Mouse (Mus musculus) intestine, postnatal 0 days (tissue): ENCODE data around the gene Arhgap24. TPM values are rescaled to one million over a fixed set of nuclear protein-coding genes. Genes with fewer than 3 reads are reported as not detected.

Source experiments
- ATAC-seq: fragments of 200-750 bp; cut with Nextera tagmentation; 2 replicates; pipeline ENCODE4 v1.8.0; 2017; ENCODE audit warnings: mild to moderate bottlenecking, moderate TSS enrichment, moderate library complexity
- H3K27ac ChIP-seq: fragments of 300-500 bp; sonication (generic); 2 replicates; pipeline ENCODE4 v1.5.1; 2014; ENCODE audit warnings: mild to moderate bottlenecking, low read depth, low read length, moderate library complexity
- H3K27me3 ChIP-seq: fragments of 300-500 bp; sonication (generic); replicated peaks from 2 replicates; pipeline ENCODE4 v1.6.1; 2014; ENCODE audit warnings: low read length, mixed read lengths; ENCODE audit not compliant: control insufficient read depth, insufficient read depth
- H3K36me3 ChIP-seq: fragments of 300-500 bp; sonication (generic); 2 replicates; pipeline ENCODE4 v1.6.1; 2014; ENCODE audit warnings: mild to moderate bottlenecking, moderate library complexity; ENCODE audit not compliant: control insufficient read depth, insufficient read depth
- H3K4me1 ChIP-seq: fragments of 300-500 bp; sonication (generic); replicated peaks from 2 replicates; pipeline ENCODE4 v1.6.1; 2014; ENCODE audit warnings: antibody characterized with exemption, low read length, mixed read lengths; ENCODE audit not compliant: control insufficient read depth, insufficient read depth
- H3K4me2 ChIP-seq: fragments of 300-500 bp; sonication (generic); replicated peaks from 2 replicates; pipeline ENCODE4 v1.6.1; 2014; ENCODE audit warnings: low read depth, mild to moderate bottlenecking, moderate library complexity
- H3K4me3 ChIP-seq: fragments of 300-500 bp; sonication (generic); 2 replicates; pipeline ENCODE4 v1.5.1; 2014; ENCODE audit warnings: low read depth, low read length
- H3K9ac ChIP-seq: fragments of 300-500 bp; sonication (generic); 2 replicates; pipeline ENCODE4 v1.6.1; 2014; ENCODE audit warnings: mild to moderate bottlenecking, low read depth, low read length
- H3K9me3 ChIP-seq: fragments of 300-500 bp; sonication (generic); 2 replicates; pipeline ENCODE4 v1.6.1; 2016; ENCODE audit warnings: mixed run types; ENCODE audit not compliant: control insufficient read depth
- CTCF ChIP-seq: sonication (generic); IDR thresholded peaks from 2 replicates; pipeline ENCODE4 v1.5.1; 2016; ENCODE audit warnings: low read depth, mild to moderate bottlenecking, control low read depth, antibody characterized with exemption, moderate library complexity
- WGBS: fragments of 180-500 bp; shearing (Covaris S2); extraction: QIAGEN DNeasy Blood & Tissue Kit; methylation state at CpG from one replicate; pipeline ENCODE4 v1.1.7; 2014; 5-methylcytosine and 5-hydroxymethylcytosine counted together
- polyA plus RNA-seq: library from polyadenylated mRNA; unstranded; fragments of >200 nt; fragmentation: Nextera tagmentation; extraction: Ambion mirVana; gene quantifications from 2 replicates; pipeline ENCODE4 v1.2.1, GENCODE M21; 2015

Arhgap24 gene
- polyA plus RNA-seq, 1 experiment from 2014 or later, result 7.6 TPM

DNA sequence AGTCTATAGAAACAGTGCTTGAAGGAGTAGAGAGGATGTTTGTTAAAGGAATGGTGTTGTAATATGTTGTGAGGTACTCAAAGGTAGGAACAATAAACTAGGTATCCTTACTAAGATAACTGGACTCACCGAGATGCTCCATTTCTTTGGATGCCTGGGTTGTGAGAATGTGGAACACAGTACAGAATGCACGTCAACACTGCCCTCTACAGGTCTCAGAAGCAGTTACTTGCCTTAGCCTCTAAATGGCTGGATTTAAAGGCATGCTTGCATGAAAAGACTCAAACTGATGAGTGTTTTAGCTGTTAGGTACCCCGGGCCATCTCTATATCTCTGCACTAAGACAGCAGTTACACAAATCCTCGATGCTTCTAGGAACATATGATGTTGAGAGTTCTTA, 211.3 kb downstream of the Arhgap24 start:
- no peak overlapping the region for H3K27ac ChIP-seq
- WGBS, result 14% methylated on average over 4 of the region's 4 CpGs
- H3K4me1 ChIP-seq, result no peaks in the 10 kb centered on the region
- H3K9ac ChIP-seq, result no peak overlapping the region
- H3K9me3 ChIP-seq, result no peaks in the 10 kb centered on the region
- peak; percentile 94 for TF ChIP-seq CTCF
- no peak overlapping the region for H3K4me3 ChIP-seq
- no peaks in the 10 kb centered on the region for H3K36me3 ChIP-seq
- H3K27me3 ChIP-seq, result no peaks in the 10 kb centered on the region
- no peak overlapping the region for H3K4me2 ChIP-seq
- ATAC-seq, result no peak

GRCm38 (mm10) chr5:102693192-102693591, 212.0 kb downstream of the Arhgap24 start:
- Histone ChIP-seq H3K27me3 (no peaks in the 10 kb centered on the region), H3K36me3 (no peaks in the 10 kb centered on the region), H3K27ac (no peak overlapping the region), H3K9me3 (no peaks in the 10 kb centered on the region), H3K4me3 (no peak overlapping the region), H3K4me2 (no peak overlapping the region), H3K9ac (no peak overlapping the region), H3K4me1 (no peaks in the 10 kb centered on the region)
- WGBS, result 56% methylated on average over 2 of the region's 2 CpGs
- TF ChIP-seq CTCF, result no peak
- no peak for ATAC-seq

DNA sequence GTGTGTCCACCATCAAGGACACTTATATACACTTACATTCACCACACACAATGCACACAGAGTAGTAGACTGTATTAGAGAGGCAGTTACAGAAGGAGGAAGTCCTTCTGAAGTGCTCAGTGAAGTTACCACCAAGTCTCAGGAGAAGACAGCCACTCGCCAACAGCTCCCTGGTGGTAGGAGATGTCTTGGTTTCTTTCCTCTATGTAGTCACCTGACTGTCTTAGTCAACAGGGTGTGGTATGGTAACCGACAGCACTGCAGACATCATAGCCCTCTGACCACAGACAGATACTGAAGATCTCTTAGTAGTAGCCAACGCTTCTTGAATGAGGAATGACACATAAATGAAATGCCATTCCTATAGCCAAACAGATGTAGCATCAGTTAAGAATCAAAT, 212.7 kb downstream of the Arhgap24 start:
- Histone ChIP-seq H3K36me3 (no peaks in the 10 kb centered on the region), H3K27me3 (no peaks in the 10 kb centered on the region), H3K4me2 (no peak overlapping the region), H3K4me3 (no peak overlapping the region), H3K9ac (no peak overlapping the region), H3K27ac (no peak overlapping the region), H3K4me1 (no peaks in the 10 kb centered on the region), H3K9me3 (no peaks in the 10 kb centered on the region)
- WGBS, result 73% methylated on average over 3 of the region's 3 CpGs
- no peak for ATAC-seq
- TF ChIP-seq CTCF, result no peak

DNA sequence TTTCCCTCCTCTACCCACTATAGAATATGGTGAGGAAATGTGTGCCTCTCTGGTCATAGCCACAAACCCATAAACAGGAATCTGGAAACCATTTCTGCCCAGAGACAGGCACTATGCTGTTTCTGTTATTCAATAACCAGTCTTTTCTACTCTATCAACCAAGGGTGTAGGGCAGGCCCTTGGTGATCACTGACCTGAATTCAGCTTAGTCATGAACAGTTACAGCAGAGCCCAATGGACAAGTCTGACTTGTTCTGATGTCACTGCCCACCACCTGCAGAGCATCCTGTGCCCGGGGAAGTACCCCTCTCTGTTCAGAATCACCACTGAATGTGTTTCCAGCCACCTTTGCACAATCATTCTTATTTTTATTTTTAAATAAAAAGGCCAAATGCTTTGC, 216.6 kb downstream of the Arhgap24 start:
- no peak for ATAC-seq
- Histone ChIP-seq H3K9me3 (no peaks in the 10 kb centered on the region), H3K4me3 (no peak overlapping the region), H3K36me3 (no peaks in the 10 kb centered on the region), H3K4me2 (no peak overlapping the region), H3K27me3 (no peaks in the 10 kb centered on the region), H3K4me1 (no peaks in the 10 kb centered on the region), H3K27ac (no peak overlapping the region), H3K9ac (no peak overlapping the region)
- TF ChIP-seq CTCF, result no peak
- WGBS, result 70% methylated on average over 1 of the region's 1 CpGs

DNA sequence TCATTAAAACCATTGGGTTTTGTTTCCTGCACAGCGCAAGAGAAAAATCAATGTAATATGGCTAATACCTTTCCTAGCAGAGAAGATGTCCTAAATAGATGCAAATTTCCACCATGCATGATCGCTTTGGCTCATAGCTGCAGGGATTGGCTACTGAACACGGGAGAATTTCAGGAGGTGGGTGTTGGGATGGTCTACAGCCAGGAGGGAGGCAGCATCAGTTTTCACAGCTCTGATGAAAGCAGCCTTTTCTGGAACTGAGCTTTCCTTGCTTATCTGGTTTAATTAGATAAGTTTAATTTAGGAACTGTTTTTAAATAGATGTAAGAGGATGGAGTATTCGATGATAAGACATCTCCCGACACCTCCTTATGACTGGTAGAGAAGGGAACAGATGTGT, 217.2 kb downstream of the Arhgap24 start:
- no peak for TF ChIP-seq CTCF
- no peaks in the 10 kb centered on the region for H3K4me1 ChIP-seq
- no peak overlapping the region for H3K4me3 ChIP-seq
- 87% methylated on average over 5 of the region's 5 CpGs for WGBS
- no peaks in the 10 kb centered on the region for H3K27me3 ChIP-seq
- H3K4me2 ChIP-seq, result no peak overlapping the region
- no peaks in the 10 kb centered on the region for H3K9me3 ChIP-seq
- ATAC-seq, result no peak
- no peaks in the 10 kb centered on the region for H3K36me3 ChIP-seq
- H3K27ac ChIP-seq, result no peak overlapping the region
- H3K9ac ChIP-seq, result no peak overlapping the region

DNA sequence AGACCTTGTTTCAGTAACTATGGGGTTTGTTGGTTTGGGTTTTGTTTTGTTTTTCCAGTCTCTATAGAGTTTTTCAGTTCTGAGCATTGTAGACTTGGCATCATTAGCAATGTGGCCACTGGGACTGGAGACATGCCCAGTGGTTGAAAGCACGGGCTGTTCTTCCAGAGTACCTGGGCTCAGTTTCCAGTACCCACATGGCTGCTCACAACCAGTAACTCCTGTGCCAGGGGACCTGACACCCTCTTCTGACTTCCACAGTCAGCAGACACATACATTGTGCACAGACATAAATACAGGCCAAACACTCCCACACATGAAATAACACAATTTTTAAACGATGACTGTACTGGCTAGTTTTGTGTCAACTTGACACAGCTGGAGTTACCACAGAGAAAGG, 217.7 kb downstream of the Arhgap24 start:
- no peak for TF ChIP-seq CTCF
- no peaks in the 10 kb centered on the region for H3K4me1 ChIP-seq
- no peaks in the 10 kb centered on the region for H3K9me3 ChIP-seq
- no peak overlapping the region for H3K4me3 ChIP-seq
- no peak overlapping the region for H3K27ac ChIP-seq
- no peak overlapping the region for H3K4me2 ChIP-seq
- H3K36me3 ChIP-seq, result no peaks in the 10 kb centered on the region
- no peak overlapping the region for H3K9ac ChIP-seq
- H3K27me3 ChIP-seq, result no peaks in the 10 kb centered on the region
- ATAC-seq, result no peak
- WGBS, result 80% methylated on average over 2 of the region's 2 CpGs

DNA sequence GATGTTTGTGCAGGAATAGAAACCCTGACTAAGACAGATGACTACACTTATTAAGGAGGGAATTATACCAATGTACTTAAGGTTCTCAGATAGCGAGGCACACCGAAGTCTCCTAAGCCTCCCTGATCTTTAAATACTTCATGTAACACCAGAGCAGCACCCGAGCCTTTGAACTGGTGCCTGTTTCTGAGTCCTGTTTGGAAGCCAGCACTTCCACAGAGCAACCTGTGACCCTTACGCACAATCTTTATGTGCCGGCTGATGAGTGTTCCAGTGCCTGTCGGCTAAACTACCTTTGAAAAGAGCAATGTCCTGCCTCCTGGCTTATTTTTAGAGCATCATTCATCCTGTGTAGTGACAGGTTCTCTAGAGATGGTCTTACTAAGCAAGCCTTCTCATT, 221.4 kb downstream of the Arhgap24 start:
- WGBS, result 81% methylated on average over 6 of the region's 6 CpGs
- Histone ChIP-seq H3K4me2 (no peak overlapping the region), H3K4me1 (no peaks in the 10 kb centered on the region), H3K27ac (no peak overlapping the region), H3K4me3 (no peak overlapping the region), H3K36me3 (no peaks in the 10 kb centered on the region), H3K27me3 (no peaks in the 10 kb centered on the region), H3K9ac (no peak overlapping the region), H3K9me3 (no peaks in the 10 kb centered on the region)
- ATAC-seq, result no peak
- no peak for TF ChIP-seq CTCF
